Mouse (Mus musculus): Measurements from ENCODE around the gene Rpl22l1. TPM values are rescaled to one million over a fixed set of nuclear protein-coding genes. Genes with fewer than 3 reads are reported as not detected.
"Not testable (repeated sequence)": the region's sequence is repeated elsewhere in the genome, so short reads cannot be mapped to it uniquely, and the experiment has no call there.

Gene Rpl22l1
- total RNA-seq, 2 experiments from 2014 or later: 239 to 254 TPM

DNA sequence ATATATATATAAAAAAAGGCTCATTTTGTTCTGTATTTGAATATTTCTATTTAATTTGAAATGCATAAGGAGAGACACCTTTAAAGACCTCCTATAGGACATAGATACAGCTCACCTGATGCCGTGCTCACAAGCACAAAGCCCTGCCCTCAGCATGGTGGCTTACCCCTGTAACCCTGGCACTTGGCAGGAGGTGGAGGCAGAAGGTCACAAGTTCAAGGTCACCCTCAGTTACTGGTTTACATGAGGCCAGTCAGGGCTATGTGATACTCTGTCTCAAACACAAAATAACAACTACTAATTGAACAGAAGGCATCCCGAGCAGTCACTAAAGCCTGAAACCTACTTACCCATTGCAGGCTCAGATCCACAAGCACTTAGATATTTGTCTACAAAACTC, 24.2 kb downstream of the Rpl22l1 start:
- no peak for DNase-seq (ENCODE audit: low spot score in 2 of 2)

DNA sequence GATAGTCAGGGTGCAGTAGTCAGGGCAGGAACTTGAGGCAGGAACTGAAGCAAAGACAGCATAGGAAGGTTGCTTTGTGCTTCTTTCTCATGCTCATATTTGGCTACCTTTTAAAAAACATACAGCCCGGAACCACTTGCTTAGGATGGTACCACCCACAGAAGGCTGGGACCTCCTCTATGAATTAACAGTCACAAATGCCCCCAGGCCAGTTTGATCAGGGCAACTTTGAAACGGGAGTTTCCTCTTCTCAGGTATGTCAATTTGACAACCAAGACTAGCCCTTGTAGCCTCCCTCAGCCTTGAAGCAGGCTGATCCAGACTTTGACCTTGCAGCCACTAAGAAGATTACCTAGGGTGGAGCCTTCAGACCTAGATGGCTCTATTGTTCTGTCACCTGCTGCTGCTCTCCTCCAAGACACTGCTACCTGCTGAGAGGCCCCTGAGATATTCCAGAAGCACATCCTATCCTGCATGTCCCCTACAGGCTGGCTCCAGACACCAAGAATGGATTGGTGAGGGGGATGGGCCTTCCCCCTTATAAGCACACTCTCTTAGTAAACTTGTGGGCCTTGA, 31.6 kb downstream of the Rpl22l1 start:
- DNase-seq (ENCODE audit: low spot score in 2 of 2): no peak

DNA sequence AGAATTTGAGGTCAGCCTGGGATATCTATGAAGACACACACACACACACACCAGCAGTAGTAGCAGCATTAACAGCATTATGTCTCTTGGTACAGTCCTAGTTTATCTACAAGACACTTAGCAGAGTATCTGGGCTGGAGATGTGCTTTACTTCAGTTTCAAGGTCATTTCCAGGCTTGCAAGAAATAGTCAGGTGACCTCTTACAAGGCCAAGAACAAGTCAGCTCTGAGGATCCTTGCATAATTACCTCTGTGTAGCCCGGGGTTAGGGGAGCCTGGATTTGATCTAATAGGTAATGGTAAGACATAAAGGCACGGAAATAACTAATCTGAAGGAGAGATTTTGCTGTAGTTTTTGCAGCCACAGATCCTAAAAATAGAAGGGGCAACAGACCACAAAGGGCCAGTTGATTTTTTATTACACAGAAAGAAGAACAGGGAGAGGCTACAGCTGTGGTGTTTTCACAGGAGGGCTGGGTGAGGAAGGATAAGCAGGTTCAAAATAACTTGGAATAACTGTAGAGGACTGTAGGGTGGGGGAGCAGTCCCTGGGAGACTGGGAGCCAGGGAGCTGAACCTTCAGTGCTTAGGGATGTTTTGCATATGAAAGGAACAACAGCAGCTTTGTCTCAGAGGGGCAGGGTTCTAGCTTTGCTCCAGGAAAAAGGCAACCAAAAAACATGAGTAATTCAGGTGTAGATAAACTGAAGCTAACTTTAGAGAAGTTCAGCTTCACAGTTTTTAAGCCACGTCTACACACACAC, 36.8 kb downstream of the Rpl22l1 start:
- no peak for DNase-seq (ENCODE audit: low spot score in 2 of 2)

DNA sequence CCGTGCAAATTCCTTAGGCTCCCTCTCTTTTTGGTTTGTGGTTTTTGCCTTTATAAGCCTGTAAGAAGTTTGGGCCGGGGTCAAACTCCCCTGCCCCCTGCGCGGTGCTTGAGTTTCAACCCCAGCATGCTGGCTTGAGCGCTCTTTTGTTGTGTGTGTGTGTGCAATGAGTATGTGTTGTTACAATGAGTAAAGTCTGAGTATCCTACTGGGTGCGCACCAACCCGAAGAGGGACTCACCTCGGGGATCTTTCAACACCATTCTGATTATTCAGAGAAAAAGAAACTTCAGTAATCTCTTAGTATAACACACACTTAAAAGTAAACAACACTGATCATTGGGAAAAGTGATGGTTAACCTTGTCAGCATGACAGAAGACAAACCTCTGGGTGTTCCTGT, 38.0 kb downstream of the Rpl22l1 start:
- DNase-seq (ENCODE audit: low spot score in 2 of 2): no peak

DNA sequence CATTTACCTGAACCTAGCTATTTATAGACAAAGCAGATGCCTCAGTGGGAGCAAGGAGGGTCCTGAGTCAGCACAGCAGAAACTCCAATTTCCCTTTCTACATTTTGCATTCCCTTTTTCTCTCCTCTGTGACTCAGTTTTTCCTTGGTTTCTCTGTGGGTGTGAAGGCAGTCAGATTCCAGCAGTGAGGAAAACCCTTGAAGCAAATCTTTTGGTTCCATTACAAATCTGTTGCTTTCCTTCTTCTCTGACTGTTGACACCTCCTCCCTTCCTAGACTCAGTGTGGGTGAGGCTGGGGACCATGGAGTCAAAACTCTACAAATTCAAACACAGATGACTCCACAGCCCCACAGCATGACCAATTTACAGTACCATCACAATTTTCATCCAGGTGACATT, 41.9 kb downstream of the Rpl22l1 start:
- DNase-seq (ENCODE audit: low spot score in 2 of 2): no peak

- not testable (repeated sequence) for DNase-seq (ENCODE audit: low spot score in 2 of 2)
Observed at GRCm38 (mm10) chr3:28852174-28852573, 46.9 kb downstream of the Rpl22l1 start.

Other genes starting within 250 kb of the Rpl22l1 start
- not detected for gene Slc2a2, start 107.5 kb upstream of the Rpl22l1 start, total RNA-seq (2021)
- gene Eif5a2, start 24.2 kb upstream of the Rpl22l1 start, total RNA-seq (2021): 10 to 100 TPM; 39.4 to 43.3 TPM
- gene Gm1527, start 87.2 kb downstream of the Rpl22l1 start, total RNA-seq (2021): not detected

All from left cerebral cortex, adult 18-20 months (tissue).